Mouse (Mus musculus) lung, embryonic 15.5 days (tissue): Measurements from ENCODE around the gene Cavin1. TPM values are rescaled to one million over a fixed set of nuclear protein-coding genes. Genes with fewer than 3 reads are reported as not detected.

Source experiments
- polyA plus RNA-seq: library from polyadenylated mRNA; unstranded; fragments of >200 nt; fragmentation: Nextera tagmentation; extraction: Ambion mirVana; gene quantifications from 2 replicates; pipeline ENCODE4 v1.2.1, GENCODE M21; 2015

Gene Cavin1
- polyA plus RNA-seq, 1 experiment from 2014 or later, result 425 TPM

Other genes with a start within 250 kb of the Cavin1 start
- gene Rab5c, start 232.7 kb downstream of the Cavin1 start, polyA plus RNA-seq, result 24.4 and 26.0 TPM in 2 replicates
- gene Kcnh4, start 210.9 kb downstream of the Cavin1 start, polyA plus RNA-seq, result 0.04 TPM in 1 of 2 replicates, not detected in the other
- not detected in 2 replicates for gene Hcrt, start 208.0 kb downstream of the Cavin1 start, polyA plus RNA-seq
- gene Ghdc, start 199.9 kb downstream of the Cavin1 start, polyA plus RNA-seq, result 6.1 and 6.4 TPM in 2 replicates
- gene Stat5b, start 120.2 kb downstream of the Cavin1 start, polyA plus RNA-seq, result 28.1 TPM in 2 replicates
- 8.2 and 9.5 TPM in 2 replicates for gene Stat5a, start 111.5 kb downstream of the Cavin1 start, polyA plus RNA-seq
- gene Stat3, start 31.3 kb downstream of the Cavin1 start, polyA plus RNA-seq, result 41.2 and 53.4 TPM in 2 replicates
- 36.7 and 37.8 TPM in 2 replicates for gene Atp6v0a1, start 38.6 kb upstream of the Cavin1 start, polyA plus RNA-seq
- 20.4 and 22.5 TPM in 2 replicates for gene Naglu, start 99.1 kb upstream of the Cavin1 start, polyA plus RNA-seq
- 0.11 and 0.15 TPM in 2 replicates for gene Hsd17b1, start 107.5 kb upstream of the Cavin1 start, polyA plus RNA-seq
- 42.8 and 43.2 TPM in 2 replicates for gene Coasy, start 111.7 kb upstream of the Cavin1 start, polyA plus RNA-seq
- gene Mlx, start 116.4 kb upstream of the Cavin1 start, polyA plus RNA-seq, result 43.4 and 54.1 TPM in 2 replicates
- 35.1 and 37.5 TPM in 2 replicates for gene Psmc3ip, start 124.5 kb upstream of the Cavin1 start, polyA plus RNA-seq
- 21.8 and 22.1 TPM in 2 replicates for gene Retreg3, start 149.0 kb upstream of the Cavin1 start, polyA plus RNA-seq
- gene Tubg1, start 149.1 kb upstream of the Cavin1 start, polyA plus RNA-seq, result 89.6 and 90.6 TPM in 2 replicates
- 3.5 and 3.6 TPM in 2 replicates for gene Tubg2, start 185.0 kb upstream of the Cavin1 start, polyA plus RNA-seq
- gene Cntnap1, start 199.6 kb upstream of the Cavin1 start, polyA plus RNA-seq, result 1.1 and 1.4 TPM in 2 replicates
- gene Plekhh3, start 200.5 kb upstream of the Cavin1 start, polyA plus RNA-seq, result 19.8 and 19.9 TPM in 2 replicates
- gene Ccr10, start 204.6 kb upstream of the Cavin1 start, polyA plus RNA-seq, result 0.24 and 0.55 TPM in 2 replicates